Mouse (Mus musculus) small intestine, adult 2 months (tissue): Measurements from ENCODE around the gene Stxbp6.

Experiments used
- CTCF ChIP-seq: fragments of 200-500 bp; IDR thresholded peaks from 2 replicates; pipeline ENCODE4 v1.5.1; 2012; ENCODE audit warnings: low read depth, mild to moderate bottlenecking, control low read depth, inconsistent platforms, low read length, moderate library complexity, mixed read lengths; ENCODE audit not compliant: insufficient replicate concordance, insufficient read length; ENCODE audit errors: extremely low read depth
- POLR2A ChIP-seq: fragments of 200-500 bp; IDR thresholded peaks from 2 replicates; pipeline ENCODE4 v1.6.1; 2012; ENCODE audit warnings: low read depth, mild to moderate bottlenecking, control low read depth, inconsistent platforms, low read length, moderate library complexity

DNA sequence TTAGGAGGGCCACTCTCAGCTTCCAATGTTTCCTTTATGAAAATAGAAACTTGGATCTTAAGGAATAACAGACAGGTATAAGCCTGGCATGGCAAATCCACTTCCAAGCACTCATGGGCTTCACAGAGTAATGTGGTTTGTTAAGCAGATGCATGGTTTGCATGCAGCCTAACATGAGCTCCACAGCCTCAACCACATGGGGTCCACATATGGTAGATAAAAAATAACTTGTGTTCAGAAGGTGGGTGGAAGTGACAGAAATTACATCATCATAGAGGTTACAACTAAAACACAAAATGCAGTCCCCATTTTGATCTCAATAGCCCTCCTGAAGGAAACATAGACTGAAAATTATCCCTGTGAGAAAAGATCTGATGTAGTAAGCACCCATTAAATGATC is 63.5 kb downstream of the Stxbp6 start:
- TF ChIP-seq POLR2A: no peak
- TF ChIP-seq CTCF: no peak
